Mouse (Mus musculus): ENCODE measurements around the gene Mical2. TPM values are rescaled to one million over a fixed set of nuclear protein-coding genes. Genes with fewer than 3 reads are reported as not detected.

The Mical2 gene
- polyA plus RNA-seq, 1 experiment from 2014 or later = 15.3 TPM

DNA sequence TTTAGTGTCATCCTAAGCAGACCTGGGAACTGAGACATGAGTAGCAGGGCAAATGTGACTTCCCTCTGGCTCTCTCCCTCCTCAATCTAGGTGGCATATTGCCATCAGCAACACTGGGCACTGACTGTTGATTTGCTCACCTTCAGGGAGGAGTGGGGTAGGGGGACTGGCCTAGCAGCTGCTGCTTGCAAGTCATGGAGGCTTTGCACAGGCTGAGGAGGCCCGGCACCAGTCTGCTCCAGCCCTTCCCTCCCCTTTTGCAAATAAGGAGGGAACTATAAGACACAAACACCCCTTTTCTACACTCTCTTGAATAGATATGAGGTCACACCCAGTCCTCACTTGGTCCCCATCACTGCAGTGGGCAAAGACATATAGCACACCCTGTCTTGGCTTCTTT, 120.0 kb downstream of the Mical2 start:
- Histone ChIP-seq H3K9me3 (ENCODE audit: low read depth, low read length) (no peaks in the 10 kb centered on the region), H3K27me3 (ENCODE audit: insufficient read depth, low read length) (no peaks in the 10 kb centered on the region), H3K4me2 (no peak overlapping the region), H3K36me3 (ENCODE audit: insufficient read depth) (0 out of 2 replicates have a peak, but pooled peaks cover 11% of the 10 kb centered on the region), H3K27ac (ENCODE audit: low read depth) (no peak overlapping the region), H3K4me3 (ENCODE audit: low read depth, low read length) (no peak overlapping the region), H3K4me1 (ENCODE audit: insufficient read depth) (no peaks in the 10 kb centered on the region), H3K9ac (no peak overlapping the region)
- DNase-seq (no peak), ATAC-seq (ENCODE audit: insufficient read depth) (no peak)
- WGBS = 53% methylated on average over 1 of the region's 1 CpGs
- TF ChIP-seq CTCF (IDR thresholded peaks at IDR 0.05; ENCODE audit: low read depth) = no peak

- DNase-seq (no peak), ATAC-seq (ENCODE audit: insufficient read depth) (no peak)
- no peak for TF ChIP-seq CTCF (IDR thresholded peaks at IDR 0.05; ENCODE audit: low read depth)
- Histone ChIP-seq H3K9me3 (ENCODE audit: low read depth, low read length) (no peaks in the 10 kb centered on the region), H3K27ac (ENCODE audit: low read depth) (no peak overlapping the region), H3K4me1 (ENCODE audit: insufficient read depth) (peaks cover 21% of the 10 kb centered on the region), H3K27me3 (ENCODE audit: insufficient read depth, low read length) (no peaks in the 10 kb centered on the region), H3K9ac (no peak overlapping the region), H3K4me2 (no peak overlapping the region), H3K36me3 (ENCODE audit: insufficient read depth) (0 out of 2 replicates have a peak, but pooled peaks cover 14% of the 10 kb centered on the region), H3K4me3 (ENCODE audit: low read depth, low read length) (no peak overlapping the region)
- WGBS = 62% methylated on average over 3 of the region's 3 CpGs
Observed at GRCm38 (mm10) chr7:112351541-112351940, 125.9 kb downstream of the Mical2 start.

- no peaks in the 10 kb centered on the region for H3K27me3 ChIP-seq (ENCODE audit: insufficient read depth, low read length)
- no peak overlapping the region for H3K9ac ChIP-seq
- 0 out of 2 replicates have a peak, but pooled peaks cover 10% of the 10 kb centered on the region for H3K36me3 ChIP-seq (ENCODE audit: insufficient read depth)
- H3K4me1 ChIP-seq (ENCODE audit: insufficient read depth) = peaks cover 21% of the 10 kb centered on the region
- H3K27ac ChIP-seq (ENCODE audit: low read depth) = no peak overlapping the region
- no peak overlapping the region for H3K4me2 ChIP-seq
- H3K9me3 ChIP-seq (ENCODE audit: low read depth, low read length) = no peaks in the 10 kb centered on the region
- WGBS = 61% methylated on average over 4 of the region's 4 CpGs
- no peak overlapping the region for H3K4me3 ChIP-seq (ENCODE audit: low read depth, low read length)
- no peak for ATAC-seq (ENCODE audit: insufficient read depth)
- no peak for TF ChIP-seq CTCF (IDR thresholded peaks at IDR 0.05; ENCODE audit: low read depth)
- DNase-seq = no peak
Observed at GRCm38 (mm10) chr7:112352005-112352404, 126.3 kb downstream of the Mical2 start.

DNA sequence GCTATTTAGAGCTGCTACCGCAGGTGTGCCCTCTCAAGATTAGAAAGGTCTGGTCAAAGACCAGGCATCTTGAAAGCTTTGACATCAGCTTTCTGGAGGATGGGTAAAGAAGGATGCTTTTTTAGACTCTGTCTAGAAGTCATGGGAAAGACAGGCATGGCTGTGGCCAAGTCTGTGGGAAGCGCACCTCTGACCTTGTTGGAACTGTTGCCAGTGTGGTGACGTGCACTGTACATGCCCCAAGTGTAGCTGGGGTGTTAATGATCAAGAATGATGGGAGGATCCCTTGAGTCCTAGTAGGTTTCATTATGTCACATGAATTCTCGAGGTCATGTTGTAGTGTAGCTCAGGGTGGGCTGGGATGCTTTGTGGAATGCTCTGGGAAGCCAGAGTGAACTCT, 127.4 kb downstream of the Mical2 start:
- no peaks in the 10 kb centered on the region for H3K27me3 ChIP-seq (ENCODE audit: insufficient read depth, low read length)
- no peak overlapping the region for H3K4me3 ChIP-seq (ENCODE audit: low read depth, low read length)
- H3K9ac ChIP-seq = no peak overlapping the region
- H3K27ac ChIP-seq (ENCODE audit: low read depth) = no peak overlapping the region
- no peak overlapping the region for H3K4me2 ChIP-seq
- H3K4me1 ChIP-seq (ENCODE audit: insufficient read depth) = peaks cover 21% of the 10 kb centered on the region
- no peak for TF ChIP-seq CTCF (IDR thresholded peaks at IDR 0.05; ENCODE audit: low read depth)
- DNase-seq = no peak
- ATAC-seq (ENCODE audit: insufficient read depth) = no peak
- 0 out of 2 replicates have a peak, but pooled peaks cover 10% of the 10 kb centered on the region for H3K36me3 ChIP-seq (ENCODE audit: insufficient read depth)
- H3K9me3 ChIP-seq (ENCODE audit: low read depth, low read length) = no peaks in the 10 kb centered on the region
- WGBS = 60% methylated on average over 4 of the region's 4 CpGs

GRCm38 (mm10) chr7:112353939-112354338, 128.3 kb downstream of the Mical2 start:
- Histone ChIP-seq H3K9me3 (ENCODE audit: low read depth, low read length) (no peaks in the 10 kb centered on the region), H3K27ac (ENCODE audit: low read depth) (peak overlapping the region; percentile 82; the same call in 1 of the 2 replicates), H3K4me1 (ENCODE audit: insufficient read depth) (peaks cover 21% of the 10 kb centered on the region), H3K9ac (no peak overlapping the region), H3K4me3 (ENCODE audit: low read depth, low read length) (no peak overlapping the region), H3K27me3 (ENCODE audit: insufficient read depth, low read length) (no peaks in the 10 kb centered on the region), H3K36me3 (ENCODE audit: insufficient read depth) (0 out of 2 replicates have a peak, but pooled peaks cover 8% of the 10 kb centered on the region), H3K4me2 (no peak overlapping the region)
- DNase-seq (no peak), ATAC-seq (ENCODE audit: insufficient read depth) (no peak)
- 74% methylated on average over 11 of the region's 11 CpGs for WGBS
- TF ChIP-seq CTCF (IDR thresholded peaks at IDR 0.05; ENCODE audit: low read depth) = no peak

- peak; percentile 92 for ATAC-seq (ENCODE audit: insufficient read depth)
- H3K9me3 ChIP-seq (ENCODE audit: low read depth, low read length) = no peaks in the 10 kb centered on the region
- no peak overlapping the region for H3K9ac ChIP-seq
- TF ChIP-seq CTCF (IDR thresholded peaks at IDR 0.05; ENCODE audit: low read depth) = no peak
- H3K4me2 ChIP-seq = peak overlapping the region; percentile 28; the same call in 1 of the 2 replicates
- H3K4me1 ChIP-seq (ENCODE audit: insufficient read depth) = peaks cover 21% of the 10 kb centered on the region
- H3K4me3 ChIP-seq (ENCODE audit: low read depth, low read length) = no peak overlapping the region
- WGBS = 5% methylated on average over 7 of the region's 7 CpGs
- 0 out of 2 replicates have a peak, but pooled peaks cover 4% of the 10 kb centered on the region for H3K36me3 ChIP-seq (ENCODE audit: insufficient read depth)
- DNase-seq = peak; percentile 90
- peak overlapping the region; percentile 82 for H3K27ac ChIP-seq (ENCODE audit: low read depth)
- H3K27me3 ChIP-seq (ENCODE audit: insufficient read depth, low read length) = no peaks in the 10 kb centered on the region
Observed at GRCm38 (mm10) chr7:112354503-112354951, 128.9 kb downstream of the Mical2 start.

DNA sequence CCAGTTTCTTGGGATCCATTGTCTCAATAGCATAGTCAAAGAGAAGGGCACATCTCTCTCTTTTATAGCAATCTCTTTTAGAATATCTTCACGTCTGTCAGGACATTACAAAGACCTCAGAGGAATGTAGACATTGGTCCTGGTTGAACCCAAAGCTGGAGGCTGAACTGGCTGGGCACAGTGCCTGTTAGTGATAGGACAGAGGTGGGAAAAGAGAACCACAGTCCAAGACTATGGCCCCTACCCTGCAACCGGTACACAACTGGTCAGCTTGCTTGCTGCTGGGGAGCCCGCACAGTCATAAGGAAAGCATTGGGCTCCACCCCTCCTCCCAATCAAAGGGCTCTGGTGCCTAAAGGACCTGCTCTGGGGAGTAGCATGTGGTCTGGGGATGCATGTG, 133.9 kb downstream of the Mical2 start:
- ATAC-seq (ENCODE audit: insufficient read depth) (no peak), DNase-seq (no peak)
- Histone ChIP-seq H3K27ac (ENCODE audit: low read depth) (no peak overlapping the region), H3K27me3 (ENCODE audit: insufficient read depth, low read length) (no peaks in the 10 kb centered on the region), H3K9ac (no peak overlapping the region), H3K4me1 (ENCODE audit: insufficient read depth) (peaks cover 10% of the 10 kb centered on the region), H3K9me3 (ENCODE audit: low read depth, low read length) (no peaks in the 10 kb centered on the region), H3K4me2 (no peak overlapping the region), H3K4me3 (ENCODE audit: low read depth, low read length) (no peak overlapping the region), H3K36me3 (ENCODE audit: insufficient read depth) (no peaks in the 10 kb centered on the region)
- no peak for TF ChIP-seq CTCF (IDR thresholded peaks at IDR 0.05; ENCODE audit: low read depth)
- 77% methylated on average over 3 of the region's 3 CpGs for WGBS

Measured in lung, embryonic 14.5 days (tissue).